Mouse (Mus musculus): ENCODE data around the gene Pold4. TPM values are rescaled to one million over a fixed set of nuclear protein-coding genes. Genes with fewer than 3 reads are reported as not detected.

Gene Pold4
- total and polyA plus RNA-seq, 3 experiments = 37.1 to 104 (median 66.2) TPM

DNA sequence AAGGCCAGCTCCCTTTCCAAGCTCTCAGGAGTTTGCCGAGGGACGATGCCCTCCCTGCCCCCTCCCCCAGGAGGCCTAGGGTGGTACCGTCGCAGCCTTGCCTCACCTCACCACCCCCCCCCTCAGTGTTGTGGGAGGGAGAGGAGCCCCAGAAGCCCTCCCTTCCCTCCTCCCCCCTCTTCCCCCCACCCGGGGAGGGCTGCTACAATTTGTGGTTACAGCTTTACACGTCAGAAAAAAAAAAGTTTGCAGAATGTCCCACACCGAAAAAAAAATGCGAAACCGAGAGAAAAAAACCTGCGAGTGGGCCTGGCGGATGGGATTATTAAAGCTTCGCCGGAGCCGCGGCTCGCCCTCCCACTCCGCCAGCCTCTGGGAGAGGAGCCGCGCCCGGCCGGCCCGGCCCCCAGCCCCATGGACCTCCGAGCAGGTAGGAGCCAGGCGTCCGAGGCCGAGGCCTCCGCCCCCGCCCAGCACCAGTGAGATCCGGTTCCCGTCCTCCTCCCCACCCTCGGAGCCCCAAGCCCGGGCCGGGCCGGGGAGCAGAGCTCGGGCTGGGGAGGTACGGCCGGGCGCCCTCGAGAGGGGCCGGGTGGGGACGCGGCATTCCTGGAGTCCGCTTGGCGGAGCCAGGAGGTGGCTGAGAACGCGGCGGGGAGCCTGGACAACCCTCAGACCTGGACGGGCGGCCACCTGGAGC is 17.5 kb upstream of the Pold4 start, which contains the start of the genes Clcf1 and AC109138.7:
Clcf1 (plus strand) TSS at position 168 of the 700 bp plus-strand sequence.
AC109138.7 (plus strand) TSS at position 287 of the 700 bp plus-strand sequence.
- Histone ChIP-seq H3K4me1 (ENCODE audit: insufficient read depth, low read depth, low read length) (peaks cover 26% of the 10 kb centered on the region), H3K9me3 (replicated peaks) (no peaks in the 10 kb centered on the region), H3K27me3 (ENCODE audit: insufficient read depth, low read length) (peaks cover 88% of the 10 kb centered on the region), H3K36me3 (replicated peaks) (no peaks in the 10 kb centered on the region), H3K4me3 (ENCODE audit: low read depth, low read length) (peak within 1 kb of the TSS; percentile 60; the same call in 1 of the 2 replicates)
- TF ChIP-seq GATA1 (IDR thresholded peaks at IDR 0.05; ENCODE audit: borderline replicate concordance, low read length) (no peak), POLR2AphosphoS5 (IDR thresholded peaks at IDR 0.05; ENCODE audit: insufficient replicate concordance, low read depth, low read length) (no peak), TAL1 (conservative IDR thresholded peaks at IDR 0.05; ENCODE audit: low read depth, low read length) (no peak), CTCF (IDR thresholded peaks at IDR 0.05; ENCODE audit: low read depth, low read length) (no peak)
- no peak for ATAC-seq (ENCODE audit: extremely low read depth, insufficient number of reproducible peaks, low FRiP score, poor library complexity, severe bottlenecking)
- no peak for DNase-seq (ENCODE audit: low spot score)

DNA sequence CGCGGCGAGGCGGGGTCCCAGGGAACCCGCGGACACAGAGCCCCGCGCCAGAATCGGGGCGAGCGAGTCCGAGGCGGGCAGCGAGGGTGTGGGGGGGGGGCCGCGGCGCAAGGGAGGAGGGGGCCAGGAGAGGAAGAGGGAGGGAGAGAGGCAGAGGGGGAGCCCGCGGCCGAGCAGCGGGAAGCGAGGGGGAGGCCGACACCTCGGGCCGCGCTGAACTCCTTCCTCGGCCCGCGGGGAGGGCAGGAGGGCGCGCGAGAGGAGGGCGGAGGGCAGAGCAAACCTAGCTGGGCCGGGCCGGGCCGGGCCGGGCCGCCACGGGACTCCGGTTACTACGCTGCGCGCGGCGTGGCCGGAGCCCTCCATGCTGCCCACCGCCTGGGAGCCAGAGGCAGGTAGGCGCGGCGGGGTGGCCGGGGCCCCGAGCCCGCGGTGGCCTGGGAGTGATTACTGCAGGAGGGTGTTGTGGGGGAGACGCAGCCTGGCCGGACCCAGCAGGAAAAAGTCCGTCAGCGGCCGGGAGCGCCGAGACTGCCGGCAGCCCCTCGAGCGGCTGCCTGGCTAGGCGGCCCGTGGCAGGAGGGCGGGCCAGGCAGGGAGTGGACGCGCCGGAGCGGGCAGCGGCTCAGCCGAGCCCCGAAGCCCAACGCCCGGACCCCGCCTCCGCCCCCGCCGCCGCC is 16.8 kb upstream of the Pold4 start:
- peak overlapping the region; percentile 60; the same call in 1 of the 2 replicates for H3K4me3 ChIP-seq (ENCODE audit: low read depth, low read length)
- TF ChIP-seq GATA2 (IDR thresholded peaks at IDR 0.05; ENCODE audit: borderline replicate concordance, low read depth, low read length) (no peak), GATA1 (IDR thresholded peaks at IDR 0.05; ENCODE audit: borderline replicate concordance, low read length) (no peak), POLR2AphosphoS5 (IDR thresholded peaks at IDR 0.05; ENCODE audit: insufficient replicate concordance, low read depth, low read length) (no peak), TAL1 (conservative IDR thresholded peaks at IDR 0.05; ENCODE audit: low read depth, low read length) (no peak), CTCF (IDR thresholded peaks at IDR 0.05; ENCODE audit: low read depth, low read length) (no peak)
- DNase-seq (ENCODE audit: low spot score) (no peak), ATAC-seq (ENCODE audit: extremely low read depth, insufficient number of reproducible peaks, low FRiP score, poor library complexity, severe bottlenecking) (no peak)
- H3K4me1 ChIP-seq (ENCODE audit: insufficient read depth, low read depth, low read length) = peaks cover 26% of the 10 kb centered on the region
- no peaks in the 10 kb centered on the region for H3K36me3 ChIP-seq (replicated peaks)
- no peaks in the 10 kb centered on the region for H3K9me3 ChIP-seq (replicated peaks)
- H3K27me3 ChIP-seq (ENCODE audit: insufficient read depth, low read length) = peaks cover 89% of the 10 kb centered on the region

DNA sequence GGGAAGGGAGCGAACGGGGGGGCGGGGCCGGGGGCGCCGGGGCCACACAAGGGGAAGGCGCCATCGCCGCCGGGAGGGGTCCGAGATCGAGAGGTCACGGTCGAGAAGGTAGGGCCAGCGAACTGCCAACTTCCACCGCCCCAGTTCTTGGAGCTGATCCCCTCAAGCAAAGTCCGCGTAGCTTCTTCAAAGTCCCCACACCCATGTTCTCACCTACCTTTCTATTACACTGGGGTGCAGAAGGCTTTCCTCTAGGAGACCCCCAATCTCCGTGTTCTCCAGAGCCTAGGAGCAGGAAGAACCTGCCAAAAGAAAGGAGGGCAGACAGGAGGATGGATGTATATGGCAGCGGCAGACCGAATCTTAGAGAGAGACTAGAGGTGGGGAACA is 16.3 kb upstream of the Pold4 start:
- TF ChIP-seq GATA2 (IDR thresholded peaks at IDR 0.05; ENCODE audit: borderline replicate concordance, low read depth, low read length) = no peak
- TF ChIP-seq CTCF (IDR thresholded peaks at IDR 0.05; ENCODE audit: low read depth, low read length) = no peak
- TF ChIP-seq POLR2AphosphoS5 (IDR thresholded peaks at IDR 0.05; ENCODE audit: insufficient replicate concordance, low read depth, low read length) = no peak
- no peak for TF ChIP-seq TAL1 (conservative IDR thresholded peaks at IDR 0.05; ENCODE audit: low read depth, low read length)
- TF ChIP-seq GATA1 (IDR thresholded peaks at IDR 0.05; ENCODE audit: borderline replicate concordance, low read length) = no peak
- DNase-seq (ENCODE audit: low spot score) = no peak
- peaks cover 32% of the 10 kb centered on the region for H3K4me1 ChIP-seq (ENCODE audit: insufficient read depth, low read depth, low read length)
- H3K9me3 ChIP-seq (replicated peaks) = no peaks in the 10 kb centered on the region
- no peak for ATAC-seq (ENCODE audit: extremely low read depth, insufficient number of reproducible peaks, low FRiP score, poor library complexity, severe bottlenecking)
- no peaks in the 10 kb centered on the region for H3K36me3 ChIP-seq (replicated peaks)
- peaks cover 89% of the 10 kb centered on the region for H3K27me3 ChIP-seq (ENCODE audit: insufficient read depth, low read length)
- no peak overlapping the region; the same call in 1 of the 2 replicates for H3K4me3 ChIP-seq (ENCODE audit: low read depth, low read length)

DNA sequence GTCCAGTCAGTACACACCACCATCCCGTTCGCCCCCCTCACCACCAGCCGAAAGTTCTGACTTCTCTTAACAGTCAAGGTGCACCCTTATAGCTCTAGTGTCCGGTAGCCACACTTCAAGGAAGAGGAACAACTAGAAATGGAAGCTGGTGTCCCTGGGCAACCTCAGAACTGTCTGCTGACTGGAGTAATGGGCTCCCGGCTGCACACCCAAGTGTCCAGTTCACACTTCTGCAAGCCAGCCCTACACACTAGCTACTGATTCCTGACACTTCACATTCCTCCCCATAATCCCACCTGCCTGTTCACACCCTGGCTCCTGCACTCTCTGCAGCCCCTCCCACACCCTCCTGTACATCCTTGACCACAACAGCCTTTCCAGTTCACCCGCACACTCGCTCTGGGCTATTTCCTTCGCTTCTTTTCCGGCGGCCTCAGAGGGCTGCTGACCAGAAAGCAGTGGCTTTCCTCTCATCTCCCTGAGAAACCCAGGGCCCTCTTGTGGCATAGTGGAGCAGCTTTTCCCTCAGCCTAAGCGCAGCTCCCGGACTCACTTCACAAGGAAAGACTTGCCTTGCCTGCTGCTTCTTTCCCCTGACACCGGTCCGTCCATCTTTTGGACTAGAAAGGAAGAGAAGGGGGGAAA is 15.5 kb upstream of the Pold4 start:
- no peak overlapping the region for H3K4me3 ChIP-seq (ENCODE audit: low read depth, low read length)
- DNase-seq (ENCODE audit: low spot score) (no peak), ATAC-seq (ENCODE audit: extremely low read depth, insufficient number of reproducible peaks, low FRiP score, poor library complexity, severe bottlenecking) (no peak)
- no peaks in the 10 kb centered on the region for H3K9me3 ChIP-seq (replicated peaks)
- peaks cover 39% of the 10 kb centered on the region for H3K4me1 ChIP-seq (ENCODE audit: insufficient read depth, low read depth, low read length)
- no peaks in the 10 kb centered on the region for H3K36me3 ChIP-seq (replicated peaks)
- no peak for TF ChIP-seq TAL1 (conservative IDR thresholded peaks at IDR 0.05; ENCODE audit: low read depth, low read length)
- TF ChIP-seq CTCF (IDR thresholded peaks at IDR 0.05; ENCODE audit: low read depth, low read length) = no peak
- TF ChIP-seq GATA1 (IDR thresholded peaks at IDR 0.05; ENCODE audit: borderline replicate concordance, low read length) = no peak
- TF ChIP-seq POLR2AphosphoS5 (IDR thresholded peaks at IDR 0.05; ENCODE audit: insufficient replicate concordance, low read depth, low read length) = no peak
- no peak for TF ChIP-seq GATA2 (IDR thresholded peaks at IDR 0.05; ENCODE audit: borderline replicate concordance, low read depth, low read length)
- peaks cover 89% of the 10 kb centered on the region for H3K27me3 ChIP-seq (ENCODE audit: insufficient read depth, low read length)

DNA sequence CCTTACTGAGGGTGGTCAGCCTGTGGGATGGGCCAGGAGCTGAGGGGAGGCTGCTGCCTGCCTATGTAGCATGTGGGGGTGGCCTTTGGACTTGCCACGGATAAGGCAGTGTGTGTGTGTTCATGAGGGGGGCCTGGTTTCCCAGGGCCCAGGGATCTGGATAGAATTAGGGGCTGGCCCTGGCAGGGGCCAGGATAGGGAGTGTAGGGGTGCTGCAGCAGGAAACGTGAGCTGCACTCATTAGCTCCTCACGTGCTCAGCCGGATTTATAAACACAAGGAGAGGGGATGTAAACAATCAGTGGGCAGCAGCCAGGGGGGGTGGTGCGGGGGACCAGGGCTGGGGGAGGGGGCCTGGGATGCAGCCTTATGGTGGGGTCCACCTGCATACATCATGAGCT is 14.6 kb upstream of the Pold4 start:
- H3K4me1 ChIP-seq (ENCODE audit: insufficient read depth, low read depth, low read length) = peaks cover 48% of the 10 kb centered on the region

DNA sequence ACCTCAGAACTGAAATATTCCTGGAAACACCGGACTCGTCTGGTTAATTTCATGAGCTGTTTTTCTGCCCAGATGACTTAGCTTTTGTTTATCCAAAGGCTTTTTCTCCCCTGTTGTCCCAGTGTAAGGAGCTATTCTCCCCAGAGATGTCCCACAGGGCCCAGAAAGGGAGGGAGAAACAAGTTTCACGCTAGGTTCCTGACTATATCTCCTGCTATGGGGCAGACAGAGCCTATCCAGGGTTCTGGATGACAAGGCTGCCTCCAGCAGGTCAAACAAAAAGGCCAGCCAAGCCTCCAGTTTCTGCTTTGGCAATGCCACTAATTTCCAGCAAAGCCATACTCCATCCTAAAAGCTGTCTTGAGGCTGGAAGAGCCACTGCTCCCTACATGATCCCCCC is 13.8 kb upstream of the Pold4 start:
- peaks cover 89% of the 10 kb centered on the region for H3K27me3 ChIP-seq (ENCODE audit: insufficient read depth, low read length)
- no peak for TF ChIP-seq GATA1 (IDR thresholded peaks at IDR 0.05; ENCODE audit: borderline replicate concordance, low read length)
- no peak for TF ChIP-seq GATA2 (IDR thresholded peaks at IDR 0.05; ENCODE audit: borderline replicate concordance, low read depth, low read length)
- no peak for TF ChIP-seq CTCF (IDR thresholded peaks at IDR 0.05; ENCODE audit: low read depth, low read length)
- TF ChIP-seq POLR2AphosphoS5 (IDR thresholded peaks at IDR 0.05; ENCODE audit: insufficient replicate concordance, low read depth, low read length) = no peak
- TF ChIP-seq TAL1 (conservative IDR thresholded peaks at IDR 0.05; ENCODE audit: low read depth, low read length) = no peak
- H3K36me3 ChIP-seq (replicated peaks) = no peaks in the 10 kb centered on the region
- ATAC-seq (ENCODE audit: extremely low read depth, insufficient number of reproducible peaks, low FRiP score, poor library complexity, severe bottlenecking) = no peak
- H3K4me1 ChIP-seq (ENCODE audit: insufficient read depth, low read depth, low read length) = peaks cover 54% of the 10 kb centered on the region
- no peak overlapping the region for H3K4me3 ChIP-seq (ENCODE audit: low read depth, low read length)
- DNase-seq (ENCODE audit: low spot score) = no peak
- no peaks in the 10 kb centered on the region for H3K9me3 ChIP-seq (replicated peaks)

More for the DNA sequence above, 14.6 kb upstream of the Pold4 start:
- no peak for TF ChIP-seq TAL1 (conservative IDR thresholded peaks at IDR 0.05; ENCODE audit: low read depth, low read length)
- no peak for TF ChIP-seq GATA2 (IDR thresholded peaks at IDR 0.05; ENCODE audit: borderline replicate concordance, low read depth, low read length)
- TF ChIP-seq CTCF (IDR thresholded peaks at IDR 0.05; ENCODE audit: low read depth, low read length) = no peak
- TF ChIP-seq GATA1 (IDR thresholded peaks at IDR 0.05; ENCODE audit: borderline replicate concordance, low read length) = no peak
- TF ChIP-seq POLR2AphosphoS5 (IDR thresholded peaks at IDR 0.05; ENCODE audit: insufficient replicate concordance, low read depth, low read length) = no peak
- Histone ChIP-seq H3K36me3 (replicated peaks) (no peaks in the 10 kb centered on the region), H3K9me3 (replicated peaks) (no peaks in the 10 kb centered on the region), H3K27me3 (ENCODE audit: insufficient read depth, low read length) (peaks cover 88% of the 10 kb centered on the region), H3K4me3 (ENCODE audit: low read depth, low read length) (no peak overlapping the region)
- DNase-seq (ENCODE audit: low spot score) = no peak
- no peak for ATAC-seq (ENCODE audit: extremely low read depth, insufficient number of reproducible peaks, low FRiP score, poor library complexity, severe bottlenecking)

Data from G1E (cell line).